Mouse (Mus musculus): ENCODE measurements at regions not wholly inside any gene's neighbourhood (a gene's known extent, or its start where the extent isn't known, plus 50 kb on each side); places are given as distances from the start of the nearest gene placed in this dataset.

- CTCF ChIA-PET = interaction anchor here (0.8 kb wide), 1 partner anchor 57 kb away, joined by 5 read pairs; no protein-coding TSS in a partner anchor
These were observed 283.4 kb upstream of the Gpc5 start for GRCm38 (mm10) chr14:114808621-114809020.

DNA sequence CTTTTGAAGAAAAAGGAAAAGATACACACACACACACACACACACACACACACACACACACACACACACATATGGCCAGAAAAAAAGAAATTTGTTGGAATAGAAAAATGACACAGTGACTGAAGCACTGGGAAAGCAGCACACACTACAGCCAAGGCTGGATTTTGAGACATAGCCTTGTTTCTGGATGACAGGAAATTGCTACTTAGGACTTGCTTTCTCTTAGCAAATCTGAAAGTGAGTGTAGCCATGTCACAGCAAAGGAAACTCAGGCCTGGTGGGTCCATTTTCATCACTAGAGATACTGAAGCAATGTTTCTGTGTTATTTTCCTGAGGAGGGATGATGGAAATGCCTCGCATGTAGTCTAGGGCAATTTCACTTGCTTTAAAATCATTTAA, 271.3 kb upstream of the Gpc5 start:
- CTCF ChIA-PET = no interaction called here

DNA sequence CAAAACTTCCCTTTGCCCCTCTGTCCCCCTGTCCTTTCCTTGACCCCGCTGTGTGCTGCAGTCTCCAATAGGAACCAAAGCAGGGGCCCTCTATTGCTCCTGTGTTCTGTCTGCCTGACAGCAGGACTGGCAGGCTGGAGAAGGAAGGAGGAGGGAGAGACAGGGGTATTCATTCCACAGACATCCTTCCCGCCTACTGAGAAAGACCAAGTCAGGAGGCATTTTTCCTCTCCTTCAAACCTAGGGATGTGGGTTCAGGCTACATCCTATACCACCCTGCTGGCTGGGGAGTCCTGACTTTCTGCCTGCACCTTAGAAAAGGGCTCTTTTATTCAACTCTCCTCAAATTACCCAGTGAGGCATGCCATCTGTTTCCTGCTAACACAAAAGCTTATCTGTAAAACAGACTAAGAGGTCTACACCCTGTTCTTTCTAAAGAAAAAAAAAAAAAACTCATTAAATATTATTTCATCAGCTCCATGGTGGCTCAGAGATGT, 270.9 kb upstream of the Gpc5 start:
- CTCF ChIA-PET = no interaction called here

GRCm38 (mm10) chr14:114821672-114822071, 270.3 kb upstream of the Gpc5 start:
- CTCF ChIA-PET = no interaction called here

GRCm38 (mm10) chr14:114826662-114827321, 265.2 kb upstream of the Gpc5 start:
- CTCF ChIA-PET = interaction anchor here (0.9 kb wide), 1 partner anchor 16 kb away, joined by 3 read pairs; no protein-coding TSS in a partner anchor

- CTCF ChIA-PET = no interaction called here
These were observed 262.7 kb upstream of the Gpc5 start for GRCm38 (mm10) chr14:114829310-114829709.

- CTCF ChIA-PET = no interaction called here
These were observed 259.0 kb upstream of the Gpc5 start for GRCm38 (mm10) chr14:114832987-114833386.

DNA sequence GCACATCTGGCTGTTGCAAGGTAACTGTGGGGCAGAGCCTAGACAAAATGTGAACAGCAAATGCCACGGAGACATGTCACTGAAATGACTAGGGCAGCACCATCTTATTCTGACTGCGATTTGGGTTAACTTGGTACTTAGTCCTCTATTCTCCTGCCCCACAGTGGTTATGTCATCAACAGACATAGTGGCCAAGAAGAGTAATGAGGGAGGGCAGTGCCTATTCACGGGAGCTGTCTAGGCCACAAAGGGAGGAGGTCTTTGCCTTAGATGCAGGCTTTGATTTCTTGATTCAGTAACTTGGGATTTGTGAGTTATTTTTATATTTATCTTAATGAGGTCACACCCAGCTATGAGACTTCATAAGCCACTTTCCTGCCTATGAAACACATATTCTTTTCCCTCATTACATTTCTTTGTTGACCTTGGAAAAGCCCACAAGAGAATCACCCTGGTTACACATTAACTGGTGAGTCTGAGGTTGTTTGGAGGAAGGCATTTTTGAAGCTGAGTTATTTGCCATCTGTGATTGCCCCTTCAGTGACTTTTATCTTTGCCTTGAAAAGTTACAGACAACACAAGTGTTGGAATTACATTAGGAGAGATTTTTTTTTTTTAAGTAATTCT, 255.2 kb upstream of the Gpc5 start:
- CTCF ChIA-PET = no interaction called here

- CTCF ChIA-PET = no interaction called here
These were observed 254.3 kb upstream of the Gpc5 start for GRCm38 (mm10) chr14:114837652-114838276.

DNA sequence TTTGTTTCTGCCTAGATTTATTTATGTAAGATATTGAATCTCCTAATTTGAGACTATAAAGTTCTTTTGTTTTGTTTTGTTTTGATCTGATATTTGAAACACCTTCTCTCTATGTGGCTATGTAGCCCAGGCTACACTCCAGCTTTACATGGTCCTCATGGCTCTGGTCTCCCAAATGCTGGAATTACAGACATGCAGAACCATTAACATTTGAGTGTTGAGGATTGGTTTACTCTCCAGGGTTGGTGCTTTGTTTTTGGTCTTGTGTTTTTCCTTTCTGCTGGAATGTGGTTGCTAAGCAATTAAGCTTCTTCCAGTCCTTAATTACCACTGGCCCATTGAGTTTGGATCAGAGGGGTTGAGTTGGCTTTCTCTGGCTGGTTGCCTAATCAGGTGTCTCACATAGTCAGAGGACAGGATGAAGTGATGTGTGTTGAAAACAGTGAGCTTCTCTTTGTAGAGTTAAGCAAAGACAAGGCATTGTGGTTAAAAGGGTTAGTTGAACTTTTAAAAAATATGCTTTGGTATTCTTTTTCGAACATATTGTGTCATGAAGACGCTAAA, 252.6 kb upstream of the Gpc5 start:
- CTCF ChIA-PET = no interaction called here

- CTCF ChIA-PET = no interaction called here
These were observed 251.2 kb upstream of the Gpc5 start for GRCm38 (mm10) chr14:114840766-114841165.

GRCm38 (mm10) chr14:114841552-114841951, 250.5 kb upstream of the Gpc5 start:
- CTCF ChIA-PET = no interaction called here

DNA sequence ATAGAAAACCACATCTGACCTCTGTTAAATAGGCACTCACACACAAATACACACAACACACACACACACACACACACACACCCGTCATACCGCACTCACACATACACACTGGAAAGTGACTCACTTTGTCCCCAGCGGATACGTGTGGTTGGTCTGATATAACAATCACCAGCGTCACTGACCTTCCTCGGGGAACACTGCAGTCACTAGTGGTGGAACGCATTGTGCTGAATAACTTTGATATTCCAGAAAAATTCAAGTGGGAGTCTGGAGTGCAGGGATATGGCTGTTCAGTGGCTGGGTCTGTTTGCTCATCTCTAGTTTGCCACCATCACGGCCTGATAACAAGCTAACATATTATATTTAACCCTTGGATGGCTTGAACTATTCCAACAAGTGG, 249.7 kb upstream of the Gpc5 start:
- CTCF ChIA-PET = no interaction called here

DNA sequence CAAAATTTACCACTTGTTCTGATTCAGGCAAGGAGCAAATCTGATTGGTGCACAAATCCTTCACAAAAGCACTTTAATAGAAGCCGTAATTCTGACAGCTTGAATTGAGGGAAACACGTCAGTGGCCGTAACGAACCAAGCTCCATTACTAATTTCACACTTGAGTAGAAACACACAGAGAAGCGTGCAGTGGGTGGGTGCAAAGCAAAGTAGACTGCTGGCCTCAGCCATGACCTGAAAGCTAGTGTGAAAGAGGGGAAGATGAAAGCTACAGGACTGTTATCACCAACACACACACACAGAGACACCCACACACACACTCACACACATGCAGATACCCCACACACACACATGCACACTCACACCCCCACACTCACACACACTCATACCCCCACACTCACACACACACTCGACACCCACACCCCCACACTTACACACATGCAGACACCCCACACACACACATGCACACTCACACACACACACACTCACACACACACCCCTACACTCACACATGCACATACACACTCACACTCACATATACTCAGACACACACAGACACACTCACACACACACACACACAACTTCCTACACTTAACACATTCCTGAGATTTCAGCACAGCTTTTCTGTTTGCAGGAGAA, 248.8 kb upstream of the Gpc5 start:
- CTCF ChIA-PET = interaction anchor here (0.6 kb wide), 1 partner anchor 17 kb away, joined by 3 read pairs; no protein-coding TSS in a partner anchor

DNA sequence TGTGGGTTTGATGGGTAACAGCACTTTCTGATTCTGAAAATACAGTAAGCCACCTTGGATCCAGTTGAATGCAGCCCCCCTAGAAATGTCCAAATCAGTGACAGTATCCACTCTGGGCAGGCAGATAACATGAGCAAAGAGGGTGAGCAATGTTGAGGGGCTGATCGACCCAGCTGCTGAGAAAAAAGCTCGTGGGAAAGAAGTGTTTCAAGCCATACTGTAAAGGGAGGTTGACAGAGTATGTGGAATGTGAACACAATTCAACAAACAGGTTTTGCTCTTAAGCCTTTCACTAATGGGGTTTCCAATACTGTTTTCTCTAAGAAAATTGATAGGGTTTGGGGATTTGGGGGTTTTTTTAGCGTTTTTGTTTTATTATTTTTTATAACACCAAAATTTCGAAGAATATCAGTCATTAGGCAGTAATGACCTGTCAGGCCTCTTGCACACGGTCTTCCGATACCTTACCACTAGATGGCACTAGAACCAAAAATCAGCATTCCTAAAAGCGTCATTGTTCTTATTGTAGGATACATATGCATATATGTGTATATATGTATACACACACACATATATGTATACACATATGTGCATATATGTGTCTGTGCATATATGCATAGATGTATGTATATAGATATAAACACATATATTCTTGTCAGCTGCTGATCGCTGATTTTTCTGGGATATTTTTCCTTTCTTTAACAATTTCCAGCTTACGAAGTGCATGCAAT, 237.5 kb upstream of the Gpc5 start:
- CTCF ChIA-PET = no interaction called here

DNA sequence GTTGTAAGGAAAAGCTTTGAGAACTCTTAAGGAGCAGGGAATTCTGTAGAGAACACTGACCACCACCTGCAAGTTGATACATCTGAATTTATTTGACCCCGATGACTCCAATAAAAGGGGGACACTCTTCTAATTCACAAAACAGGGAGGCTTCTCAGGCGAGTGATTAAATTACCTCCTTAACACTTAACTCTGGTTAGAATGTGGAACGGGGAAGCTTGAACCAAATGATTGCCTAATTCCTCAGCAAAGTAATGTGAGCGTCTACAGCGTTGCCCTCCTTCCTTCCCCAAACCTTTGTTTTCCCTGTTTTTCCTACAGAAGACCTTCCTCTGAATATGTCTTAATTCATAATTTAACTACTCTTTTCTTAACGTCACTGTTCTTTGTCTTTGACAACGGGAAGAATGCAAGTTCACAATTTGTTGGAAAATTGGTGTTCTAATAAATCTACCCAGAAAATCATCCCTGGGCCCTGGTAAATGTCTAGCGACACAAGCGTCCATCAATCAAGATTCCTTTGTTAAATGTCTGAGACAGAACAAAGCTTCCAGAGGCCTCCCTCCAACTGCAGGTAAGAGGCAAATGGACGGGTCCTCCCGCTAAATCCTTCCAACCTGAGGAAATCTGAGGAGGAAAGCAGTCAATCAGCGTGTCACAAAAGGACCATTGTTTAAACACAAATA, 236.8 kb upstream of the Gpc5 start:
- CTCF ChIA-PET = no interaction called here

GRCm38 (mm10) chr14:114855746-114856145, 236.3 kb upstream of the Gpc5 start:
- CTCF ChIA-PET = interaction anchor here (0.6 kb wide), 1 partner anchor 12 kb away, joined by 3 read pairs; no protein-coding TSS in a partner anchor

DNA sequence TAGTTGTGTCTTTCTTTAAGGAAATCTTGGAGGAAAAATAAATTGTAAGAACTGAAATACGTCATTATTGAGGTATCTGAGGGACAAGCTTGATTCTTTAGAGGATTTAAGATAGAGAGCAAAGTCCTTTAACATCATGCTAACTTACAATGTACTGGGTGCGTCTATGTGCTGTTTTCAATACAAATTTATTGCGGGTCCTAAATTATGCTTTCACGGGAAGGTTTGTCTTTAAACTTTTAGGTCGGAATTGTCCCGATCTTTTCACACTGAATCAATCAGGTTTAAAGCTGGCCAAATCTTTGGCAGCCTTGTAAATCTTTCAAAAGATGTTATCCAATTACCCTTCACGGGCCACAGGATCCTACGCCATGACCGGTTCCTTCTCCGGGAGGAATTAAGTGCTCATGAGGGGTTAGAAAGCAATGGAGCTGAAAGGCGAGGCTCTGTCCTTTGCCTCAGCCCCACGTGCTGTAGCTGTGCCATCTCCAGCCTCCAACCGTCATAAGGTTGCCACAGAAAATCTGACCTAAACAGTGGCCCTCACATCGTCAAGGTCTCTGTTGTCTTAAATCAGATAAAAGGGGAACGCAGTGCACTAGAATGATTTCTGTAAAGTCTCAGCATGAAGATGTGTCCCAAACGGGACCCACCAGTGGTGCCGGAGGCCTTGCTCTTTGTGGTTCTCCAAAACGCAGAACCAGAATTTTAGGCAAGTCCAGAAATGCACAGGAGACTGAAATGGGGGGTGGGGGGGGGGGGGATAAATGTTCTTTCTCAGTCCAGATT, 235.6 kb upstream of the Gpc5 start:
- CTCF ChIA-PET = interaction anchor here (0.6 kb wide), 1 partner anchor 11 kb away, joined by 3 read pairs; no protein-coding TSS in a partner anchor

GRCm38 (mm10) chr14:114857171-114857570, 234.8 kb upstream of the Gpc5 start:
- CTCF ChIA-PET = no interaction called here

- CTCF ChIA-PET = no interaction called here
These were observed 234.3 kb upstream of the Gpc5 start for GRCm38 (mm10) chr14:114857689-114858088.

Measured in spleen, embryonic (tissue).